Mouse (Mus musculus): Measurements from ENCODE around the gene Glg1. TPM values are rescaled to one million over a fixed set of nuclear protein-coding genes. Genes with fewer than 3 reads are reported as not detected.

Gene Glg1
- total RNA-seq, 2 experiments from 2014 or later: 97.3 to 98.3 TPM

DNA sequence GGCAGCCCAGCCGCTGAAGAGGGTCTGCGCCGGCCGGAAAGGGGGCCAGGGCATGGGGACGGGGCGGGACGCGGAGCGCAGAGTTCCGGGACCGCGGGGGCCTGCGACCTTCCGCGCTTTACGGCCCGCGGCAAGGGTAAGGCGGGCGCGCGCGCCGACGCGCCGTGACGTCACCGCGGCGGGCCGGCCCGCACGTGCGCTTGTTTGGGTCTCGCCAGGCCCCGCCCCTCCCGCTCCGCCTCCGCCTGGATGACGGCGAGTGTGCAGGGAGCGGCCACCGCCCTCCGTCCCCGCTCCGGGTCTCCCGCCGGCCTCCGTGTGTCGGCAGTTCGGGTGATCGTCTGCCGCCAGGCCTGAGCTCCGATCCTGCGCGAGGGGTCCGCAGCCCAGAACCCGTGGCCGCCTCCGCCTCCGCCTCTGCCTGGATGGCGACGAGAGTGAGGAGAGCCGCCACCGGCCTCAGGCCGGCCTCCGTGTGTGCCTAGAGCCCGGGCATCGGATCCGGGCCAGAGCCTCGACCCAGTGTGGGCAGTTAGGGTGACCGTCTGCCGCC, 113.5 kb downstream of the Glg1 start:
- DNase-seq: peak; percentile 96

DNA sequence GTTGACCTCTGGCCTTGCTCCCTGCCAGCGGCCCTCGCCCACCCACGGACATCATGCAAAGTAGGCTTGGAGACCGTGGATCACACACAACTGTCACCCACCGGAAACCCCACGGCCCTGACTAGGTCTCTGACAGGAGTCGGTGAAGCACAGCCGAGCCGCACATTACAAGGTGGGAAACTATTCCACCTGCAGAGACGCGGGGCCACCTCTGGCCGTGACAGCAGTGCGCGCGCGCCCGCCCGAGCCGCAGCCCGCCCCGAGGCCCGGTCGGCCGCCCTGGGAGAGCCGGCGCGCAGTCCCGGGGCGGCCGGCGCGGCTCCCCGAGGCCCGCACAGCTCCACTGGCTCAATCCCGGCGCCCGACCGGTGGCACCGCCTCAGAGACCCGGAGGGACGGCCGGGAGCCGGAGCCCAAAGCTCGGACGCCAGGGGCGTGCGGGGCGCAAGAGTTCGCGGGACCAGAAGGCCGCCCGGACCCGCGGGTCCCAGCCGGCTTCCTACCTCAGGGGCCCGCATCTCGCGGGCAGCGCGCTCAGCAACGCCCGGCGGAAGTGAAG, 114.0 kb downstream of the Glg1 start:
- peak in 1 of 2 experiments; percentile 35 for DNase-seq

DNA sequence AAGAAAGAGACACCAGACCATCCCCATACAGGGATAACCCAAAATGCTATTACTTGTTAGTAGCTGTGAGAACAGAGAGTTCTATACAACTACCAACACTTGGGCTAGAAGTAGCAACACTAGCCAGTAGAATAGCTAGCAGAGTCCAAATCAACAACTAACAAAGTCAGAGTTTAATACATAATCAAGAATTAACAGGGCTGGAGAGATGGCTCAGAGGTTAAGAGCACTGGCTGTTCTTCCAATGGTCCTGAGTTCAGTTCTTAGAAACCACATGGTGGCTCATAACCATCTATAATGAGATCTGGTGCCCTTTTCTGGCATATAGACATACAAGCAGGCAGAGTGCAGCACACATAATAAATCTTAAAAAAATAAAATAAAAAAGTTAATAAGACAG, 116.5 kb downstream of the Glg1 start:
- no peak for DNase-seq

DNA sequence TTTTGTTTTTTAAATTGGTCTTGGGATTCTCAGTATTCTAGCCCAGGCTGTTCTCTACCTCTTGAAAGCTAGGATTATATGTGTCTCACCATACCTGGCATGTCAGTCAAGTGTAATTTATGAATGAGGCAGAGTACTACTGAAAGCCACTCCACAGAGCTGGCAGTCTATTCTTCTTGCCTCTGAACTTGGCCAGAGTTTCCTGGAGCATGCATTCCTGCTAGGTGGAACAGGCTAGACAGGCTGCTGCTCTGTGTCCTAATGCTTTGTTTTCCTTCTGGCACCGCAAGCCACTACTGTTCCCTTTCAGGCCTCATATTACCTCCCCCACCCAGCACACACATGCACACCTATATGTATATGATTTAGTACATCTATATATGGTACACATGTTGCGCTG, 128.3 kb downstream of the Glg1 start:
- DNase-seq: no peak

DNA sequence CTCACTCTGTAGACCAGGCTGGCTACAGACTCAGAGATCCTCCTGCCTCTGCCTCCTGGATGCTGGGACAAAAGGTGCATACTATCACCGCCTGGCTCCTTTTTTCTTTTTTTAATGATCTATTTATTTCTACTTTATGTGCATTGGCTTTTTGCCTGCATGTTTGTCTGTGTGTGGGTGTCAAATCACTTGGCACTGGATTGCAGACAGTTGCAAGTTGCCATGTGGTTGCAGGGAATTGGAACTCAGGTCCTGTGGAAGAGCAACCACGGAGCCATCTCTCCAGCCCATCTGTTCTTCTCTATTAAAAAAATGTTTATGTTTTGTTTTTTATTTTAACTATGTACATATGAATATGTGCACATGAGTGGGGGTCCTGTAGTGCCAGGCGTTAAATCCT, 139.5 kb downstream of the Glg1 start:
- no peak for DNase-seq

DNA sequence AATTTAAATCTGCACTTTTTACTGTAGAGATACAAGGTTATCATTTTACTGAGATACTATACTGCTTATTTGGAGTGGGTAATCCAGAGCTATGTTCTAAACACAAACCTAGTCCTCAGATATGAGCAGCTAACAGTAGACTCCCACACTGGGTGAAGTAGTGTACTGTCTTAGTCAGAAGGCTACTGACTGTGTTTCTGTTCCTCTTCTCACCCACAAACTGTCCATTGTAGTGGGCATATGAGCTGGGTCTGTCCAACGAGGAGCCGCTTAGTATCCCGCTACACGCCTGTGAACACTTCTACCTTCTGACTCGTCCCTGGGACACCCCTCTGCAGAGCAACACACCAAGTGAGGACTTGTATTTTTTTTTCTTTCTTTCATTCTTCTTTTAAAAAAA, 144.1 kb downstream of the Glg1 start:
- no peak for DNase-seq

Small RNA genes within 50 kb of the gene (microRNA-seq; reads per million reads assigned to microRNA genes)
- 0 reads per million in 2 experiments for gene Gm23193

Other genes starting within 250 kb of the Glg1 start
- 10 to 100 TPM; 11.3 to 12.6 TPM for gene Ddx19b, start 227.5 kb downstream of the Glg1 start, total RNA-seq (2021)
- gene Aars, start 226.1 kb downstream of the Glg1 start, total RNA-seq (2021): 10 to 100 TPM; 31.9 to 33.7 TPM
- not detected for gene Exosc6, start 202.9 kb downstream of the Glg1 start, total RNA-seq (2021)
- 1 to 10 TPM in 1 of 2 experiments, under 1 TPM in 1; 0.72 to 1.2 TPM for gene Clec18a, start 166.8 kb downstream of the Glg1 start, total RNA-seq (2021)
- gene Pdpr, start 164.6 kb downstream of the Glg1 start, total RNA-seq (2021): 100 to 1,000 TPM; 113 to 125 TPM
- 10 to 100 TPM; 15.4 to 18.0 TPM for gene Rfwd3, start 41.0 kb upstream of the Glg1 start, total RNA-seq (2021)
- 1 to 10 TPM; 2.7 to 3.2 TPM for gene Mlkl, start 79.0 kb upstream of the Glg1 start, total RNA-seq (2021)
- under 1 TPM in 1 of 2 experiments, not detected in 1; 0.21 TPM for gene Fa2h, start 134.6 kb upstream of the Glg1 start, total RNA-seq (2021)